Mouse (Mus musculus) lung, adult 2 months (tissue): Measurements from ENCODE around the gene Ptprz1.

ENCODE experiments used
- CTCF ChIP-seq: fragments of 200-500 bp; IDR thresholded peaks from 2 replicates; pipeline ENCODE4 v1.5.1; 2011; ENCODE audit warnings: mild to moderate bottlenecking, low read length, control low read depth; ENCODE audit not compliant: insufficient read depth
- POLR2A ChIP-seq: fragments of 200-500 bp; IDR thresholded peaks from 2 replicates; pipeline ENCODE4 v1.6.1; 2011; ENCODE audit warnings: low read depth, mild to moderate bottlenecking, control low read depth, low read length, borderline replicate concordance; ENCODE audit errors: extremely low read depth

- TF ChIP-seq POLR2A (no peak), CTCF (no peak)
Observed at GRCm38 (mm10) chr6:22937126-22937525, 61.8 kb downstream of the Ptprz1 start.
